Mouse (Mus musculus) ES-E14 (cell line): ENCODE data around the gene Rrp8.

Experiments
- HCFC1 ChIP-seq: IDR thresholded peaks from 2 replicates; pipeline ENCODE4 v1.6.1; 2012; ENCODE audit warnings: low read length, inconsistent platforms, borderline replicate concordance; ENCODE audit not compliant: insufficient read depth
- MAFK ChIP-seq: IDR thresholded peaks from 2 replicates; pipeline ENCODE4 v1.6.1; 2014; ENCODE audit warnings: mild to moderate bottlenecking, low read depth, low read length, inconsistent platforms; ENCODE audit not compliant: insufficient read depth
- ZC3H11A ChIP-seq: IDR thresholded peaks from 2 replicates; pipeline ENCODE4 v1.6.1; 2012; ENCODE audit warnings: low read depth, mild to moderate bottlenecking, inconsistent platforms, low read length, borderline replicate concordance

DNA sequence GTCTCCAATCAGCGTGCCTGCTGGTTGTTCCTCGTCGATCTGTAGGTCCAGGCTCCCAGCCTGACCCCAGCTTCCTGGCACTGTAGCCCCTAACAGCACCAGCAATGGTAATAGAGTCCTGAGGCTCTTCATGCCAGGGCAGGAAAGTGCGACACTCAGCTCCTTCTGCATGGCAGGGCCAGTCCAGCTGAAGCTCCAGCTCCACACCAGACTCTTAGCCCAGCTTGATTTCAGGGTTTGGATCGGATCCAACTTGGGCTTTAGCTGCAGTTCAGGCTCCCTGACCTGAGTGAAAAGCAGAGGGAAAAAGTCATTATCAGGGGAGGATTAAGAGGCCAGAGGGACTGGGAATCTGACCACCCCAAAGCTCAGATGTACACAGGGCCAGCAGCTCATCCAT is 35.9 kb upstream of the Rrp8 start:
- no peak for TF ChIP-seq HCFC1
- TF ChIP-seq ZC3H11A = no peak
- TF ChIP-seq MAFK = no peak
